ENCODE assay signal across 20 mouse cellular contexts in genomic region chr4:149258926-149259325, GRCm38 (mm10). TPM values are rescaled to one million over a fixed set of nuclear protein-coding genes. Genes with fewer than 3 reads are reported as not detected.
DNase-seq lines count a peak whose midpoint lies in the region; TF ChIP-seq lines count a peak whose summit lies in the region.
"Had no signal": no experiment of that assay in that cellular context is flagged by ENCODE, and none has a peak within 500 bp of the region (broad histone marks: within the 10 kb centered on the region; RNA-seq: fewer than 3 reads in every experiment).

No protein-coding gene starts in this region.

- dilution Hi-C loops in CH12.LX (cut with MboI; ENCODE audit: extremely low pct_ligation_motif_present, extremely low pct_unique_long_range_greater_than_20kb, low sequenced_read_pairs) = no loop called here

- H3K79me2 ChIP-seq in CH12.LX (replicated peaks; ENCODE audit: control insufficient read depth, extremely low read depth, insufficient read depth, poor library complexity, severe bottlenecking) = peaks cover 15% of the 10 kb centered on the region

- no peak overlapping the region for H3K4me3 ChIP-seq in layer of hippocampus, adult 2 months
- no peak overlapping the region for H3K4me3 ChIP-seq in CH12.LX (replicated peaks in 1 of 3; ENCODE audit: low read depth in 2 of 3, low read length in 2 of 3, poor library complexity in 1 of 3)
- H3K4me3 ChIP-seq: embryonic facial prominence, embryonic 10.5 days; embryonic facial prominence, embryonic 12.5 days; forebrain, embryonic 13.5 days; forebrain, embryonic 15.5 days had no signal

- H3K4me2 ChIP-seq in CH12.LX (ENCODE audit: insufficient read depth, low read depth, poor library complexity, severe bottlenecking) = peak overlapping the region; percentile 24; the same call in 1 of the 2 replicates
- H3K4me2 ChIP-seq: embryonic facial prominence, embryonic 12.5 days; forebrain, embryonic 13.5 days; forebrain, embryonic 15.5 days had no signal

- H3K4me1 ChIP-seq in CH12.LX (ENCODE audit: control insufficient read depth in 1 of 2, insufficient read depth in 2 of 2) = peaks cover 16 to 69% of the 10 kb centered on the region in 2 experiments
- H3K4me1 ChIP-seq: embryonic facial prominence, embryonic 12.5 days had no signal

- H3K27ac ChIP-seq in layer of hippocampus, adult 2 months = peak overlapping the region; percentile 1; the same call in 1 of the 2 replicates
- peak overlapping the region; percentile 89 for H3K27ac ChIP-seq in CH12.LX (ENCODE audit: insufficient read depth, low read depth)
- H3K27ac ChIP-seq: embryonic facial prominence, embryonic 10.5 days; embryonic facial prominence, embryonic 12.5 days; forebrain, embryonic 13.5 days; forebrain, embryonic 15.5 days had no signal

- TF ChIP-seq POLR2A in CH12.LX (IDR thresholded peaks at IDR 0.05; ENCODE audit: low read depth, low read length) = no peak

- H3K27me3 ChIP-seq in CH12.LX (replicated peaks) = no peaks in the 10 kb centered on the region
- H3K27me3 ChIP-seq: embryonic facial prominence, embryonic 12.5 days; forebrain, embryonic 13.5 days; forebrain, embryonic 15.5 days had no signal

- in situ Hi-C loops in CH12.LX (cut with MboI; ENCODE audit: low pct_ligation_motif_present, low pct_unique_long_range_greater_than_20kb, low sequenced_read_pairs) = no loop called here

- no peaks in the 10 kb centered on the region for H3K9me3 ChIP-seq in CH12.LX (replicated peaks; ENCODE audit: low read length)
- H3K9me3 ChIP-seq: embryonic facial prominence, embryonic 10.5 days; embryonic facial prominence, embryonic 12.5 days; forebrain, embryonic 13.5 days; forebrain, embryonic 15.5 days had no signal

- no peak for TF ChIP-seq RAD21 in CH12.LX (IDR thresholded peaks at IDR 0.05; ENCODE audit: low read depth, low read length)

- no peak for TF ChIP-seq EP300 in CH12.LX (IDR thresholded peaks at IDR 0.05; ENCODE audit: low read length)

- H3K9ac ChIP-seq in CH12.LX (ENCODE audit: insufficient read depth, low read depth) = peak overlapping the region; percentile 19; the same call in 1 of the 2 replicates
- H3K9ac ChIP-seq: embryonic facial prominence, embryonic 12.5 days; forebrain, embryonic 13.5 days; forebrain, embryonic 15.5 days; forebrain, postnatal 0 days had no signal

- no peak for TF ChIP-seq CTCF in layer of hippocampus, adult 2 months (conservative IDR thresholded peaks at IDR 0.05)
- TF ChIP-seq CTCF in CH12.LX (conservative IDR thresholded peaks at IDR 0.05 in 1 of 2, IDR thresholded peaks at IDR 0.05 in 1 of 2; ENCODE audit: low read depth in 2 of 2, low read length in 2 of 2) = no peak

- DNase-seq in layer of hippocampus, adult 2 months (ENCODE audit: low spot score in 2 of 2) = no peak
- DNase-seq in layer of hippocampus, adult 18-20 months (ENCODE audit: low spot score in 2 of 2) = no peak
- DNase-seq in CH12.LX (ENCODE audit: extremely low read depth) (peak; percentile 53), R1 (ENCODE audit: low read depth, low spot score) (peak; percentile 46), MN1 (ENCODE audit: low spot score) (no peak)
- DNase-seq in gastrocnemius, postnatal 4 days (ENCODE audit: low spot score in 2 of 2) = no peak
- DNase-seq: adrenal gland, adult 8-10 months; adrenal gland, postnatal 14 days; adrenal gland, postnatal 36 days; B cell, adult 2 months; cerebellum, adult 11-12 months; cerebellum, adult 2 months; cerebellum, adult 9-10 months; cerebellum, postnatal 10 days; cerebellum, postnatal 25 days; forebrain, postnatal 0 days had no signal

- H3K36me3 ChIP-seq in CH12.LX (replicated peaks in 1 of 2; ENCODE audit: control insufficient read depth in 1 of 2, insufficient read depth in 1 of 2, low read length in 1 of 2) = peaks cover 20 to 26% of the 10 kb centered on the region in 2 experiments

TF ChIP-seq in CH12.LX, 34 proteins besides CTCF, POLR2A, EP300 and RAD21:
- peak; percentile 46; the same call in 1 of the 2 replicates for TF ChIP-seq MYC (IDR thresholded peaks at IDR 0.05; ENCODE audit: low read depth, low read length)
- TF ChIP-seq JUN (IDR thresholded peaks at IDR 0.05; ENCODE audit: insufficient read depth, low read depth, low read length) = no peak
- TF ChIP-seq BHLHE40 (IDR thresholded peaks at IDR 0.05; ENCODE audit: low read depth, low read length) = peak; percentile 63
- peak; percentile 66 for TF ChIP-seq IRF4 (IDR thresholded peaks at IDR 0.05; ENCODE audit: low read depth, low read length)
- TF ChIP-seq POLR2AphosphoS2 (IDR thresholded peaks at IDR 0.05; ENCODE audit: low read depth, low read length) = no peak
- no peak for TF ChIP-seq CHD2 (IDR thresholded peaks at IDR 0.05; ENCODE audit: low read length)
- TF ChIP-seq MEF2A (IDR thresholded peaks at IDR 0.05; ENCODE audit: borderline replicate concordance, low read depth, low read length) = peak; percentile 74; the same call in 1 of the 2 replicates
- TF ChIP-seq GABPA (IDR thresholded peaks at IDR 0.05; ENCODE audit: insufficient replicate concordance, low read depth, low read length) = no peak
- no peak for TF ChIP-seq MAFK (IDR thresholded peaks at IDR 0.05; ENCODE audit: insufficient replicate concordance, low read length)
TF ChIP-seq in CH12.LX: peak in this region for 4.

RNA-seq across cellular contexts. Expression of gene Kif1b, which starts 48.6 kb away (rescaled TPM):
- total RNA-seq in layer of hippocampus, adult 2 months (2021) = 100 to 1,000 TPM; 403 to 414 TPM
- total RNA-seq in layer of hippocampus, adult 18-20 months (2021) = 100 to 1,000 TPM; 383 to 410 TPM
- 25.0 and 27.6 TPM in 2 replicates for total RNA-seq in CH12.LX (2012; rRNA removed)
- total RNA-seq in CH12.LX (2014; rRNA removed) = 10.0 and 11.2 TPM in 2 replicates
- 15.0 and 17.0 TPM in 2 replicates for polyA plus RNA-seq in CH12.LX (2012; ENCODE audit: insufficient read length, low read depth)
- total RNA-seq in gastrocnemius, postnatal 4 days (2021) = 100 to 1,000 TPM; 266 to 283 TPM

Comparison
In these comparisons a context has a peak if more than half of its experiments do, and no peak if none do; other contexts are left out.
1. DNase-seq: peak in CH12.LX (single experiment) and R1 (single experiment); none in layer of hippocampus, adult 2 months (0 of 2), layer of hippocampus, adult 18-20 months (0 of 2), gastrocnemius, postnatal 4 days (0 of 2) and MN1 (single experiment).
2. RNA of gene Kif1b, which starts 48.6 kb away (total RNA-seq): 403 to 414 TPM in layer of hippocampus, adult 2 months, 383 to 410 TPM in layer of hippocampus, adult 18-20 months and 266 to 283 TPM in gastrocnemius, postnatal 4 days; 10.0 to 27.6 TPM in CH12.LX; every median in the first group is over 4 times any median in the second.